Mouse (Mus musculus) neural tube, embryonic 15.5 days (tissue): Measurements from ENCODE around the gene Eno2. TPM values are rescaled to one million over a fixed set of nuclear protein-coding genes. Genes with fewer than 3 reads are reported as not detected.

ENCODE experiments used
- ATAC-seq: fragments of 200-750 bp; cut with Nextera tagmentation; 2 replicates; pipeline ENCODE4 v1.8.0; 2017; ENCODE audit warnings: mild to moderate bottlenecking, moderate TSS enrichment, moderate library complexity; ENCODE audit not compliant: low FRiP score
- H3K27ac ChIP-seq: fragments of 300-500 bp; sonication (generic); replicated peaks from 2 replicates; pipeline ENCODE4 v1.5.1; 2015; ENCODE audit warnings: mild to moderate bottlenecking, inconsistent platforms
- H3K27me3 ChIP-seq: fragments of 300-500 bp; sonication (generic); replicated peaks from 2 replicates; pipeline ENCODE4 v1.6.1; 2015; ENCODE audit warnings: inconsistent platforms
- H3K36me3 ChIP-seq: fragments of 300-500 bp; sonication (generic); 2 replicates; pipeline ENCODE4 v1.6.1; 2015; ENCODE audit warnings: inconsistent platforms
- H3K4me1 ChIP-seq: fragments of 300-500 bp; sonication (generic); 2 replicates; pipeline ENCODE4 v1.6.1; 2015; ENCODE audit warnings: inconsistent platforms
- H3K4me2 ChIP-seq: fragments of 300-500 bp; sonication (generic); 2 replicates; pipeline ENCODE4 v1.6.1; 2015; ENCODE audit warnings: inconsistent platforms, mild to moderate bottlenecking, moderate library complexity
- H3K4me3 ChIP-seq: fragments of 300-500 bp; sonication (generic); replicated peaks from 2 replicates; pipeline ENCODE4 v1.5.1; 2015; ENCODE audit warnings: mild to moderate bottlenecking, inconsistent platforms
- H3K9ac ChIP-seq: fragments of 300-500 bp; sonication (generic); replicated peaks from 2 replicates; pipeline ENCODE4 v1.6.1; 2015; ENCODE audit warnings: mild to moderate bottlenecking, inconsistent platforms
- H3K9me3 ChIP-seq: fragments of 300-500 bp; sonication (generic); replicated peaks from 2 replicates; pipeline ENCODE4 v1.6.1; 2016; ENCODE audit warnings: inconsistent platforms
- WGBS: fragments of 180-500 bp; shearing (Covaris S2); methylation state at CpG from one replicate; pipeline ENCODE4 v1.1.7; 2015; ENCODE audit warnings: mixed read lengths; 5-methylcytosine and 5-hydroxymethylcytosine counted together
- polyA plus RNA-seq: library from polyadenylated mRNA; unstranded; fragments of >200 nt; fragmentation: Nextera tagmentation; extraction: Ambion mirVana; gene quantifications from 2 replicates; pipeline ENCODE4 v1.2.1, GENCODE M21; 2015

Eno2 gene
- polyA plus RNA-seq, 1 experiment from 2014 or later = 226 TPM

DNA sequence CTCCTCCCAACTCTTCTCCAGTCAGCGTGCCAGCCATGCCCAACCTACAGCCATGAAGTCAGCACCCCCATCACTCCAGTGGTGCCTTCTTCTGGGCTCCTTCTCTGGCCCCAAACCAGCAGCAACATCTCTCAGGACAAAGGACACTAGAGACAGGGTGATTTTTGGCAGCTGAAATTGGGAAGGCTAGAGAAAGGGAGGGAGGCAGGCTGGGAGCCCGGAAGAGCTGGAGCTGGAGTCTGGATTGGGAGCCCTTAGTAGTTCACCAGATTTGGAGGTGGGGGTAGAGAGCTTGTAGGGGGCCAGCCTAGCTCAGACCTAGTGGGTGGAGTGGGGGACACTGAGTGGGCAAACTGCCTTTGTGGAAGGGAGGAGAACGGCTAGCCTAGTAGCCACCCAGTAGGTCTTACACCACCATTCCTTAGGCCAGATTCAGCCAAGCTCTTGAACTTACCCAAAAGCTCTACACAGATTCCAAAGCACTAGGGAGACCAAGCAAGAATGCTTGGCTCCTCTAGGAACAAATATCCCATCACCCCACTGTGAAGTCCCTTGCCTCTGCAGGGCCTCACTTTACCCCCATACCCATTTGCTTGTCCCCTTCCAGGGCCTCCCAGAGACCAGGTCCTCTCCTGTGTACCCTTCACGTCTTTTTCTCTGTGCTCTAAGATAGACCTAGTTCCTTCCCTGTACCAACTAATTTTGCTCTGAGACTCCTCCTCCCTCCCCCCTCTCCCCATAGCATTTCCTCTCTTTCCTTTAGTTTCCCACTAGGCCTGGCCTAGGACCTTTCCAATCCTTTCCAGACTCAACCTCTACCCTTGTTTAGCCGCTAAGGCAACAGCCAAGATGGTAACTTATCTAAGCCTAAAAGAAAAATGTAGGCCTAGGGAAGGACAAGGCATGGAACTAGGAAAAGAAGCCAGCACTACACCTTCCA is 11.3 kb downstream of the Eno2 start:
- Histone ChIP-seq H3K4me2 (peak overlapping the region; percentile 90), H3K27me3 (no peaks in the 10 kb centered on the region), H3K4me3 (peak overlapping the region; percentile 74), H3K4me1 (peaks cover 47% of the 10 kb centered on the region), H3K36me3 (0 out of 2 replicates have a peak, but pooled peaks cover 13% of the 10 kb centered on the region), H3K27ac (peak overlapping the region; percentile 98), H3K9ac (peak overlapping the region; percentile 95; the same call in 1 of the 2 replicates), H3K9me3 (no peaks in the 10 kb centered on the region)
- ATAC-seq = 0 out of 2 replicates have a peak, but pooled peaks have one; percentile 4
- 26% methylated on average over 5 of the region's 5 CpGs for WGBS

DNA sequence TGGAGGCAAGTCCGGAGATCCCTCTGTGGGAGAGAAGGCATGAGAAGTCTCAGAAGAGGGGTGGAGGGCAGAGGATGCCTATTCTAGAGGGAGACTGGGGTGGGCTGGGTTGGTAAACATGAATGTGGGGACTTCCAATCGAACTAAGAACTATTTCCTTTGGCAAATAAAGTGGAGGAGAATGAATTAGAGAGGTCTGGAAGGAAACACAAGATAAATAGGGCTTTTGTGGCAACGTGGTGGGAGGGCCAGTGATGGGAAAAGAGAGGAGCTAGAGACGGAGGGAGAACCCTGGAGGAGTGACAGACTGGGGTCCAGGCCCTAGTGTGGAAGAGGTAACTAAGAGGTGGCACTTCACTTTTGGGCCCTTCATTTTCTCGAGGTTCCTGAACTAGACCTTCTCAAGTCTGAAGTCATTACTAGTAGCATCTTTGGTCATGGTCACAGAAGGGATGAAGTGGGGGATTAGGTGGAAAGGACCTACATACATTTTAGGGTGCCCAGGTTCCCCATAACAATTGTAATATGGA is 12.1 kb downstream of the Eno2 start:
- H3K27me3 ChIP-seq = no peaks in the 10 kb centered on the region
- 8% methylated on average over 5 of the region's 5 CpGs for WGBS
- peak overlapping the region; percentile 74 for H3K4me3 ChIP-seq
- peak overlapping the region; percentile 98 for H3K27ac ChIP-seq
- 0 out of 2 replicates have a peak, but pooled peaks cover 7% of the 10 kb centered on the region for H3K36me3 ChIP-seq
- no peak for ATAC-seq
- H3K9me3 ChIP-seq = no peaks in the 10 kb centered on the region
- H3K9ac ChIP-seq = peak overlapping the region; percentile 95
- H3K4me2 ChIP-seq = peak overlapping the region; percentile 90
- peaks cover 55% of the 10 kb centered on the region for H3K4me1 ChIP-seq

DNA sequence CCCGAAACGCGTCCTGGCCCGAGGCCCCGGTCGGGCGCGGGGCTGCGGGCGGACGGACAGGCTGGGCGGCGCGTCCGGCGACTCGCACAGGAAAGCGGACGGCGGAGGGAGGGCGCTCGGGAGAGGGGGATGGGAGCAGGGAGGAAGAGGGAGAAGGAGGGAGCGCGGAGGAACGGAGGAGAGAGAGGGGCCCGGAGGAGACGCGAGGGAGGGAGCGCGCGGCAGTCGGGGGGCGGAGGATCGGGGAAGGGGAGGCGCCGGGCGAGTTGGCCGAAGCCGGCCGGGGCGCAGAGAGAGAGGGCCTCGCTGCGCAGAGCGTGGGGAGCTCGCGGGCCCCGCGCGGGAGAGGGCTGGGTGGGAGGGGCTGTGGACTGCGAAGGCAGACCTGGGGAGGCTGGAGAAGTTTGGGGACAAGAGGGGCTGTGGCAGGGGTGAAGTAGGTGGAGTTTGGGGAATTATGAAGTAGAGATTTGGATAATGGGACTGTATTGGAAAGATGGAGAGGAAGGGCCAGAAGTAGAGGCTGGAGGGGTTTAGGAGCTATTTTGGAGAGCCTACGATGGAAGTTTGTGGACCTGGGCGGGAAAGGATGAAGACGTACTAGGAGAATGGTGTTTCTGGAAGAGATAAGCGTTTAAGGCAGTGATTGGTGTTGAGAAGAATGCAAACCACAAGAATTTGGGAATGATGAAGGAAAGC is 12.7 kb downstream of the Eno2 start:
- no peaks in the 10 kb centered on the region for H3K9me3 ChIP-seq
- no peaks in the 10 kb centered on the region for H3K27me3 ChIP-seq
- under 1% methylated on average over 51 of the region's 54 CpGs for WGBS
- H3K4me1 ChIP-seq = peaks cover 60% of the 10 kb centered on the region
- peak overlapping the region; percentile 98 for H3K27ac ChIP-seq
- ATAC-seq = peak; percentile 85
- H3K4me3 ChIP-seq = peak overlapping the region; percentile 74
- H3K36me3 ChIP-seq = 0 out of 2 replicates have a peak, but pooled peaks cover 6% of the 10 kb centered on the region
- peak overlapping the region; percentile 95 for H3K9ac ChIP-seq
- peak overlapping the region; percentile 90 for H3K4me2 ChIP-seq

DNA sequence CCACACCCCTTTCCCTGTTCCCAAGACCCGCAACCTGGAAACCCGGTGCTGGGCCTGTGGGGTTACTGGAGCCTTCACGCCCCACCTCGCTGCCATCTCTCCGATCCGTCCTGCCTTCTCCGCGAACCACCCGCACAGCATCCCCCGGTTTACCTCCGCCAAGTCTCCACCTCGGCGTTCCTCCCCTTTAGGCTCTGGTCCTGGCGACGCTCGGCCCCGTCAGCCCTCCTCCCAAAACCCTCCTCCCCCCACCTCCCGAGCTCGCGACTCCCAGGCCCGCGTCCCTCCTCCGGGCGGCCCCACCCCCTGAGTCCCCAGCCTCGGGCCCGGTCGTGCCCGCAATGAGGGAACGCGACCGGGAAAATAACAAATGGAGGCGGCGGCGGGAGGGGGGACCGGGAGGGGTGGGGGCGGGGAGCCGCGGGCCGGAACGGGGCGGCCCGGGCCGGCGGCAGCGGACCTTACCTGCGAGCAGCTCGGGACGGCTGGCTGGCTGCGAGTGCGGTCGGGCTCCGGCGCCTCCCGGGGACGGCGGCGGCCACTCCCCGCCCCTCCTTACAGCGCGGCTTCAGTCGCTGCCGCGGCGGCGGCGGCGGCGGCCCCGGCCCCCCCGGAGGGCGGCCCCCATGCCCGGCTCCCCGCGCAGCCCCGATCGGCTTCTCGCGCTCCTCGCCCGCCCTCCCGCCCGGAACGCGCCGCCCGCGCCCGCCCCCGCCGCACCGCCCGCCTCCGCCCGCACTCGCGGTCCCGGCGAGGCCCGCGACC is 13.5 kb downstream of the Eno2 start, which contains the start of the genes Gm45234 and Atn1:
Gene Gm45234 (minus strand): TSS at position 191 of the 765 bp plus-strand sequence.
Gene Atn1 (minus strand): TSS at position 694 of the 765 bp plus-strand sequence.
- H3K9me3 ChIP-seq = no peaks in the 10 kb centered on the region
- peak within 1 kb of the TSS; percentile 74 for H3K4me3 ChIP-seq
- H3K4me2 ChIP-seq = peak within 1 kb of the TSS; percentile 90
- peak within 1 kb of the TSS; percentile 98 for H3K27ac ChIP-seq
- H3K36me3 ChIP-seq = no peaks in the 10 kb centered on the region
- H3K9ac ChIP-seq = peak within 1 kb of the TSS; percentile 95
- H3K4me1 ChIP-seq = peaks cover 64% of the 10 kb centered on the region
- no peaks in the 10 kb centered on the region for H3K27me3 ChIP-seq
- under 1% methylated on average over 69 of the region's 100 CpGs for WGBS
- ATAC-seq = peak; percentile 68

DNA sequence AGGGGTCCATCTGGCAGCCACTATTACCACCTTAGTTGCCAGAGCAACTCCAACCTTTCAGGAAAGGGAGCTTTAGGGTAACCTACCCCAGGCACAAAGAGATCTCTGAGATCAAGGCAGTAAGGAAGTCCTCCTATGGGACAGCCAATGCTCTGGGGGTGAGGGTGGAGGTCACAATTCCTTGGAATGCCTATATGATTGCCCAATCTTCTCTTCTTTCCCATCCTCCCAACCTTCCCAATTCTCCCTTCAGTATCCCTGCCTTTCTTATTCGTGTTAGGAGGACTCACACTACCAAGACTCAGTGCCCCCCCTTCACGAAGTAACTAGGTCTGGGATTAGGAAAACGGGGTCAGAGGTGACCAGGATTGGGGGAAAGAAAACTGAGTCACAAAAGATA is 14.2 kb downstream of the Eno2 start:
- 5% methylated on average over 3 of the region's 3 CpGs for whole genome bisulfite sequencing
- Histone ChIP-seq H3K27me3 (no peaks in the 10 kb centered on the region), H3K4me3 (peak overlapping the region; percentile 74), H3K36me3 (no peaks in the 10 kb centered on the region), H3K4me2 (peak overlapping the region; percentile 90), H3K4me1 (peaks cover 66% of the 10 kb centered on the region), H3K27ac (peak overlapping the region; percentile 98), H3K9me3 (no peaks in the 10 kb centered on the region), H3K9ac (peak overlapping the region; percentile 95)
- no peak for ATAC-seq

DNA sequence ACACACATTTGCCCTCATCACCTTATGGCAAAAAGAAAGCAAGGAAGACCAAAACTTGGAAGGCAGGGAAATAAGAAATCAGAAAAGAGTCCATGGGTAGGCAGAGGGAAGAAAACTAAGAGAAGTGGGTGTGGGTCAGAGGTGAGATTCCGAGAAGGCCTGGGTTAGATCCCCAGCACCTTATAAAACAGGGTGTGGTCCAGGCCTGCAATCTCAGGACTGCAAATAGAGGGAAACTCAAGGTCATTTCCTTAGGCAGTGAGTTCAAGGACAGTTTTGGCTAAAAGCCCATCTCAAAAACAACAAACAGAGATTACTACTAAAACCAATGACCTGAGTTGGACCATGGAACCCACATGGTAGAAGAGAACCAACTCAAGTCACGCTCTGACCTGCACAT is 15.6 kb downstream of the Eno2 start:
- H3K27ac ChIP-seq = no peak overlapping the region
- no peaks in the 10 kb centered on the region for H3K27me3 ChIP-seq
- H3K9ac ChIP-seq = no peak overlapping the region
- 89% methylated on average over 2 of the region's 2 CpGs for WGBS
- H3K4me3 ChIP-seq = no peak overlapping the region
- H3K36me3 ChIP-seq = peaks cover 11% of the 10 kb centered on the region
- peak overlapping the region; percentile 90 for H3K4me2 ChIP-seq
- ATAC-seq = no peak
- H3K9me3 ChIP-seq = no peaks in the 10 kb centered on the region
- peaks cover 66% of the 10 kb centered on the region for H3K4me1 ChIP-seq

DNA sequence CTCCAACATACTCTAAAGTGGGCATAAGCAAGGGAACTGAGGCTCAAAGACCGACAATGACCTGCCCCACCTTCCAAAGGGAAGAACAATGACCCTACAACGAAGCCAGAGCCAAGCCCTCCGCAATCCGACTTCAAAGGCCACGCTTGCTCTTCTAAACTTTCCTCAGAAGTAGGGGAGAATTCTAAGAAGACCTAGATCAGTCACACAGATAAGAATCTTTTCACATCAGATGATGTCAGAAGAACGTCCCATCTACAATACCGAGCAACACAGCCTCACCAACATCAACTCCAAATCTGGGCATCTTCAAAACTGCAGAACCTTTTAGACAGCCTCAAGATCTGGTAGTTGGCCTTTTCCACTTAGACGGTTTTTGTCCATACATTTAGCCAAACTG is 19.1 kb downstream of the Eno2 start:
- WGBS = 89% methylated on average over 8 of the region's 8 CpGs
- Histone ChIP-seq H3K4me2 (no peak overlapping the region), H3K36me3 (peaks cover 34% of the 10 kb centered on the region), H3K9me3 (no peaks in the 10 kb centered on the region), H3K4me1 (peaks cover 61% of the 10 kb centered on the region), H3K9ac (no peak overlapping the region), H3K4me3 (no peak overlapping the region), H3K27me3 (no peaks in the 10 kb centered on the region), H3K27ac (no peak overlapping the region)
- ATAC-seq = no peak

DNA sequence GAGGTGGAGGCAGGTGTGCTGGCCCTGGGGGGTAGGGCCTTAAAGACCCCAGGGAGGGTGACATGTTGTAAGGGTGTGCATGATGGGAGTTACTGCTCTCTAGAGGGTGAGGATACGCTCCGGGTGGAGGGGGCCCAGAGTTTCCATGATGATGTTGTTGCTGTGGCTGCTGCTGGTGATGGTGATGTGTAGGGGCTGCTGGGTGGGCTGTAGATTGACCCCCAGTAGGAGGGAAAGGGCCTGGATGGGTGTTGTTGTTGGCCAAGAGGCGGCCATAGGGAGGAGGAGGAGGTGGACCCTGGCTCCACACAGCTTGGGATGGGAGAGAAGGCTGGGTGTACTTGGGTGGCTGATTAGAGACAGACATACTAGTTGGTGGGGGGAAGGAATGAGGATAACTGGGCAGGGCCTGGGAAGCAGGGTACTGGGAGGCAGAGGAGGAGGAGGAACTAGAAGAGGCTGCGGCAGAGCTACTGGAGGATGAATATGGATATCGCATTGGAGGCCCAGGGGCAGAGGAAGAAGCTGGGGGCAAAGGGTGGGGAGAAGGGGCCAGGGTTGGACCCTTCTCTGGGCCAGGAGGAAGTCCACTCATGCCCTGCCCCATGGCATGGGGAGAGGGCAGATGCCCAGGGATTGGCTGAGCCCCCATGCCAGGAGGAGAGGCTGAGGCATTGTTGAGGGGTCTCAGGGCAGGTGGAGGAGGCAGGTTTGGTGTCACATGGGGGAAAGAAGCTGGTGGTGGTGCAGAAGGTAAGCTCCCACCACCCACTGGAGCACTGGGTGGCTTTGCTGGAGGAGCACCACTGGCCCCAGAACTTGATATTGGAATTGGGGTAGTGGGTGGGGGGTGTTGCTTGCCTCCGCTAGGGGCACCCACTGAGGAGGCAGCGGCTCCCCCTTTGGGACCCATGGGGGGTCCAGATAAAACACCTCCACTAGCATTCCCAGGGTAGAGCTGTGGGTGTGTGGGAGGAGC is 22.5 kb downstream of the Eno2 start:
- WGBS = 82% methylated on average over 7 of the region's 7 CpGs
- Histone ChIP-seq H3K4me3 (no peak overlapping the region), H3K9ac (0 out of 2 replicates have a peak overlapping the region, but pooled peaks have one; percentile 10), H3K4me2 (peak overlapping the region; percentile 81), H3K27ac (peak overlapping the region; percentile 87), H3K36me3 (peaks cover 62% of the 10 kb centered on the region), H3K4me1 (peaks cover 46% of the 10 kb centered on the region), H3K27me3 (no peaks in the 10 kb centered on the region), H3K9me3 (no peaks in the 10 kb centered on the region)
- no peak for ATAC-seq

DNA sequence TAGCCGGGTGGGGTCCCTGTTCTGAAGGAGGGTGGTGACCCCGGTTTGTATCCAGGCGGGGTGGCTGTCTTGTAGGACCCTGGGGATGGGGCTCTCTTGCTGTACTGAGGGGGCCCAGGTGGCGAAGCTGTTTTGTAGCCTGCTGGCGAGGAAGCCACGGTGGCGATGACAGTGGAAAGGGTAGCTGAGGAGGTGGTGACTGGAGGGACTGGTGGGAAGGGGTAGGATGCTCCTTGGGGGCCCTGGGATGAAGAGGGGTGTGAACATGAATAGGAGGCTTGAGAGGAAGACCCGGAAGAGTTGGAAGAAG is 23.2 kb downstream of the Eno2 start:
- Histone ChIP-seq H3K27ac (peak overlapping the region; percentile 87), H3K4me2 (peak overlapping the region; percentile 81), H3K27me3 (no peaks in the 10 kb centered on the region), H3K4me1 (peaks cover 48% of the 10 kb centered on the region), H3K4me3 (peak overlapping the region; percentile 44), H3K9me3 (no peaks in the 10 kb centered on the region), H3K9ac (peak overlapping the region; percentile 57), H3K36me3 (peaks cover 62% of the 10 kb centered on the region)
- 10% methylated on average over 8 of the region's 8 CpGs for WGBS
- no peak; the same call in 1 of the 2 replicates for ATAC-seq
